Mouse (Mus musculus) heart, adult 8-10 months (tissue): ENCODE results near the gene Havcr2. TPM values are rescaled to one million over a fixed set of nuclear protein-coding genes. Genes with fewer than 3 reads are reported as not detected.
"Not testable (repeated sequence)": the region's sequence is repeated elsewhere in the genome, so short reads cannot be mapped to it uniquely, and the experiment has no call there.

Experiments used
- DNase-seq: peaks from one replicate; pipeline ENCODE4 v3.0.0; 2022; ENCODE audit warnings: low spot score
- total RNA-seq, 4 experiments: library from RNA; stranded (reverse); gene quantifications; 2 replicates each; pipeline ENCODE4 v1.2.4; 2022

Gene Havcr2
- under 1 TPM in 3 of 4 experiments, not detected in 1; 0.19 to 0.38 (median 0.30) TPM for total RNA-seq

GRCm38 (mm10) chr11:46454453-46455045 is at the start of gene Havcr2:
Gene Havcr2 (plus strand): TSS chr11:46454935.
- DNase-seq: no peak

GRCm38 (mm10) chr11:46404986-46405385 is 49.7 kb upstream of the Havcr2 start:
- no peak for DNase-seq

GRCm38 (mm10) chr11:46406721-46407120 is 48.0 kb upstream of the Havcr2 start:
- no peak for DNase-seq

GRCm38 (mm10) chr11:46410018-46410563 is 44.6 kb upstream of the Havcr2 start:
- DNase-seq: no peak

GRCm38 (mm10) chr11:46418438-46418837 is 36.3 kb upstream of the Havcr2 start:
- DNase-seq: no peak

- no peak for DNase-seq
Measured at GRCm38 (mm10) chr11:46418860-46419259, 35.9 kb upstream of the Havcr2 start.

- DNase-seq: no peak
Measured at GRCm38 (mm10) chr11:46421086-46421888, 33.4 kb upstream of the Havcr2 start.

- not testable (repeated sequence) for DNase-seq
Measured at GRCm38 (mm10) chr11:46428131-46428530, 26.6 kb upstream of the Havcr2 start.

GRCm38 (mm10) chr11:46430123-46430522 is 24.6 kb upstream of the Havcr2 start:
- no peak for DNase-seq

- peak; percentile 46 for DNase-seq
Measured at GRCm38 (mm10) chr11:46431129-46431528, 23.6 kb upstream of the Havcr2 start.

GRCm38 (mm10) chr11:46435363-46435762 is 19.4 kb upstream of the Havcr2 start:
- DNase-seq: no peak

- peak; percentile 98 for DNase-seq
Measured at GRCm38 (mm10) chr11:46436760-46437458, 17.8 kb upstream of the Havcr2 start, which contains the start of gene Med7. Gene Med7 (plus strand): TSS chr11:46436925.

- DNase-seq: no peak
Measured at GRCm38 (mm10) chr11:46437459-46438000, 17.2 kb upstream of the Havcr2 start.

- DNase-seq: no peak
Measured at GRCm38 (mm10) chr11:46439005-46439543, 15.7 kb upstream of the Havcr2 start.

GRCm38 (mm10) chr11:46441774-46442173 is 13.0 kb upstream of the Havcr2 start:
- no peak for DNase-seq

GRCm38 (mm10) chr11:46443152-46443551 is 11.6 kb upstream of the Havcr2 start:
- no peak for DNase-seq

GRCm38 (mm10) chr11:46443979-46444378 is 10.8 kb upstream of the Havcr2 start:
- no peak for DNase-seq

- DNase-seq: no peak
Measured at GRCm38 (mm10) chr11:46446150-46446549, 8.6 kb upstream of the Havcr2 start.

- no peak for DNase-seq
Measured at GRCm38 (mm10) chr11:46447644-46448484, 6.9 kb upstream of the Havcr2 start.

GRCm38 (mm10) chr11:46449461-46450080 is 5.2 kb upstream of the Havcr2 start:
- peak; percentile 11 for DNase-seq
